Mouse (Mus musculus): ENCODE measurements around the gene Tmem63b.

Tmem63b gene

DNA sequence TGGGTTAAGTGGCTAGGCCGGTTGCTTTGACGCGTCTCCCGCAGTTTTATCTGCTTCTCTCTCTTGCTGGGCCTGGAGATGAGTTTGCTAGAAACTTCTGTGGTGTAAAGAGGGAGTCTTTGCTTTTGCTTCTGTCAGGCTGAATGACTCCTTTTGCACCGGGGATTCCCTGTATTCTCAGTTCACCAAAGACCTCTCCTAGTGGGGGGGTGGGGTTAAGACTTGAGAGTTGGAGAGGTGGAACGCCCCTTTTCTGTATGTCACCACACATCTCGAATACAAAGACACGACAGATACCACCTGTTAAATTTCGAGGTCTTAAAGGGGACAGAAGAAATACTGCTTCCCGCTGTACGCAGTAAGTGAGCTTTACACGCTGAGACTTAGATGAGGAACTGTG lies at the start of gene Tmem63b:
Tmem63b (minus strand) TSS at position 190 of the 400 bp plus-strand sequence.
- no peak for DNase-seq (ENCODE audit: low read depth)

DNA sequence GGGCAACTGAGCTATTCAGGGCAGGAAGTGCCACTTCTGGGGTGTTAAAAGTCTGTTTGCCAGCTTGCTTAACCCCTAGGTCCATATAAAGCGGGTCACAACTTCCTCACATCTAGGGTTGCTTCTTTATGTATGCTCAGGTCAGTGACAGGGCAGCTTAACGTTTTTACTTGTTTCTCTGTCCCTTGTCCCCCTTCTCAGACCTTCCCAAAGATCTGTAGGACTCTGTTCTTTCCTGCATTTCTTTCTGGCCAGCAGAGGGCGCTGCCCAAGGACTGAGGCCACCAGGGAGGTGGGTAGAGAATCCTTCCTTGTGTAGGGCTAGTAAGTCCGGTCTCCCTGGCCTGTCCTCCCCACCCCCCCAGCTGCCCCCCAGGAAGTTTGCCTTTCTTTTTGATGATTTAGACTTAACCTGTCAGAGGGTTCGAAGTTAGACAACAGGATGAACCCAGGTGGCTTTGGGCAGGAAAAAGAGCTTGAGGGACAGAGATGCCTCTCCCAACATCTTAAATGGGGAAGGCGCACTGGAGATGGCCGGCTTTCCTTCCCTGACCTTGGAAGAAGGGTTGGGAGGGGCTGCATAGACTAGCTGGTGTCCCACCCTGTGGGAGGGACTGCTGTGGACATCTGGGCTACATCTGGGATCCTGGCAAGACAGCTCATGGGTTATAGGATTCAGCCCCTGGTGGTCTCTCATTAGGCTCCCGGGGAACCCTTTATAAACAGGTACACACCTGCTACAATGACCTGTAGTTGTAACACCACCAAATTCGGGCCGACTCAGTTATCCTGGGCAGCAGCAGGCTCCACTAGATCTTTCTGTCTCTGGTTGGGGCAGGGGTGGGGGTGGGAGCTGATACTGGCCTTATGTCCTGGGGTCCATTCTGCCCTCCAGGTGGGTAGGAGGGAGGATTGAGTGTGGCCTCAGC lies 48.9 kb upstream of the Tmem63b start:
- no peak for DNase-seq (ENCODE audit: low read depth)

DNA sequence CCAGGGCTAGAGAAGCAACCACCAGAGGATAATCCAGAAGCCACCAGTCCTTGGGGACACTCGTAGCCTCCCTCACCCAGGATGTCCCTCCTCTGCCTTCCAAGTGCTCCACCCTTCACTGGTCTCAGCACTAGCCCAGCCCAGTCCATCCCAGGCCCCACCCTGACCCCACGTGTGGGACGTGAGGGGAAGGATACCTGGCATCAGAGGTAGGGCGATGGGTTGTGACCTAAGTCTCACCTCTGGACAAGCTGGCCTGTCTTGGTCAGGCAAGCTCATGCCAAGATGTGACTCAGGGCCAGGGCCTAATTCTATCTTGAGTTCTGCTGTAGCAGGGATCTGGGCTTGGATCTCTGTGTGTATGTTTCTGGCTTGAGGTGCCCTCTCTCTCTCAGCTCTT lies 48.2 kb upstream of the Tmem63b start:
- no peak for DNase-seq (ENCODE audit: low read depth)

DNA sequence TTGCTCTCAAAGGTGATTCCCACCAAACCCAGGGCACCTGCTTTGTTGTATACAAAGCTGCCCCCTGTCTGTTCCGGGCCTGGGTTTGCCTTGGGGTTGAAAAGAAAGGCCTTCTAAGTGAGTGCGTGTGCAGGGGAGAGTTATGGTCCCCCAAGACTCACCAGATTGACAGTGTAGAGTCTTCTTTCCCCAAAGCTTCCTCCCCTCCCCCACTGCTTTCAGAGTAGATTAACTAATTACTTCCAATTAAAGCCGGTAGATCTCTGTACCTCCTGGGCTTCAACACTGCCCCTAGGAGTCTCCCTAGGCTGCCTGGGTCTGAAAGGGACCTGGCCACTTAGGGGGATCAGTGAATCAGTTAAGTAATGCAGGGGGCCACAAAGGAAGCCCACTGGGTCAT lies 47.6 kb upstream of the Tmem63b start:
- DNase-seq (ENCODE audit: low read depth): no peak

DNA sequence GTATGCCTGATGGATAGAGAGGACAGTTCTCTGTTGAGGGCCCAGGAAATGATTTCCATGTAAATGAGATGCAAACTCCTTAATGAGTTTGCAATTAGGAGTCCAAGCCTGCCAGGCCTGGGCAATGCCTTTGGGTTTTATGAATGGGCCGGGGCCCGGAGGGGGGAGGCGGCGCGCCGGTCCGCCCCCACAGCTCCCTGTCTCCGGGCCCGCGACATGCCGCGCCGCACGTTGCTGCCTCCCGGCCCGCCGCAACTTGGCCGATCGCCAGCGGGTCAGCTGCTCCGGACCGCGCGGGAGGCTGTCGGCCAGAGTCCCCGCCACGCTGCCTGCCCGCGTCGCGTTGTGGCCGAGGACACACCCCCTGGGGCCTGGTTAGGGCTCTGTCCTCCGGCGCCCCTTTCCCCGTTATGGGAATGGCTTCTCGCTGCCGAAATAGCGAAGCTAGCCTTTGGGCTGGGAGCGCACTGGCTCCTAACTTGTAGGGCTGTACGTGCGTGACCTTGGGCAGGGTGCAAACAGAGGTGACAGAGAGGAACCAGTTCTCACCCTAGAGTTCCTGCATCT lies 47.1 kb upstream of the Tmem63b start, which contains the start of gene 1600014C23Rik:
1600014C23Rik (minus strand) TSS at position 110 of the 567 bp plus-strand sequence.
- DNase-seq (ENCODE audit: low read depth): no peak

DNA sequence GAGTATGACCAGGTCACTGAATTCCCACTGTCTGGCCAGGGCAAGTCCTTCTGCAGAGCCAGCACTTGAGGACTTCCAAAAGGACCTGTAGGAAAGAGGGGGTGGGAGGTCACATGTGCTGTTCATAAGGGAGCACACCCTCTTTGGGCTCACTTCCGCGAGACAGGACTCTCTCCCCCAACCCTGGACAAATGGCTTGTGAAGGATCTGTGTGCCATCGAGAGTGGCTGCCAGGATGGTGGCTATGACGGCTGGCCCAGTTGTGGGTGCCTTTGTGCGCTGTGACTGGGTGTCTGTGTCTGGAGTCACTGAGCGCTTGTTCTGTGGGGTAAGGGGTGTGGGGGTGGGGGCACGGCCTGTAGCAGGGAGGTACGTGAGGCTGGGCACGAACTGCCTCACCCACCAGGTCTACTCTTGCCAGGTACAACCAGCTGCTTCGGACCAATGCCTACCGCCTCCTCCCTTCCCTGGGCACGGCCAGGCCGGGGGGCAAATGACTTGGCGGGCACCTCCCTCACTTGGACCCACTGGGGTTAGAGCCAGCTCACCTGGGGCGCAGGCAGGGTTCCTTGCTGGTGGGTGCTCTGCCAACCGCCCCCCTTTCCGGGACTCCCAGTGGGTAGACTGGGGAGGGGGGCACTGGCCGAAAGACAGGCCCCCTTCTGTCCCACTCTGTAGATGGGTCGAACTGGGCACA lies 46.5 kb upstream of the Tmem63b start:
- no peak for DNase-seq (ENCODE audit: low read depth)

DNA sequence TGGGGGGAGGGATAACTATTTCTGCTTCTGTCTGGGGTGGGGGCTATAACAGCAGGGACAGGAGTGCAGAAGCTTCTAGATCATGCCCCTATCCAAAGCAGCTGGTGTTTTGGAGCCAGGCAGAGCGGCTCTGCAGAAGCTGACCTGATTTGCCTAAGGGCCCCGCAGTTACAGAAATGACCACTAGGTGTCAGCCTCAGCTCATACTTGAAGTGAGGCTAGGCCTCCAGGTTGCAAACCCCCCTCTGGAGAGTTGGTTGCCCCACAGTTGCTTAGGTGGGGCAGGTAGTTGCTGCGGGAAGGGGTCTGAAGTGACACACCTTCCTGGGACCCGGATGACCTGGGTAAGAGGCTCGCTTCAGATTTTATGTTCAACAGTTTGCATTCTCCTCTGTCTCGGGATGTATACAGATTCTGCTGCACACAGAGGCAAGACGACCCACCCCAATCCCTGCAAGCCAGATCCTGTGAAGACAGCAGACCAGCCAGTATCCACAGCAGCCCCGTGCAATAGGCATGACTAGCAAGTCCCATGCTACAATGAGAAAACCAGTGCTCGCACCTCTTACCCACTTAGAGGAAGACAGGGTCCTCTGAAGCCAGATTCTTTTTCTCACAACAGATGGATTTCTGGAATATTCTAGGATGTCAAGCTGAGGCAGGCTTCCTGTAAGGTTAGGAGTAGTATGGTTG lies 44.6 kb upstream of the Tmem63b start:
- no peak for DNase-seq (ENCODE audit: low read depth)

DNA sequence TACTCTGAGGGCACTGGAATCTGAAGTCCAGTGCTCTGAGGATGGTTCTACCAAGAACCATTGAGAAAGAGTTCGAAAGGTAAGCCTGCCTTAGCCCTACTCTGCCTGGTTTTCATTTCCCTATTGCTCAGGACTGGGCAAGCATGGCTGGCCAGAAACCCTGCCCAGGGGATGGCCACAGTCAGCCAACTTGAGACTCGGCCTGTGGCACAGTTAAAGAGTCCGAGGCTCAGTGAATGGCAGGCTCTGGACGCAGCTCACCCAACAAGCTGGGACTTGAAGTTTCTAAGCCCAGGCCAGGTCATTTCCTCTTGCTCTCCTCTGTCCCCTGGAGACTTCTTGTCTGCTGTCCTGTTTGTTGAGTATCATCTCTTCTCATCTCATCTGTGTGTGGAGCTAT lies 44.0 kb upstream of the Tmem63b start:
- no peak for DNase-seq (ENCODE audit: low read depth)

DNA sequence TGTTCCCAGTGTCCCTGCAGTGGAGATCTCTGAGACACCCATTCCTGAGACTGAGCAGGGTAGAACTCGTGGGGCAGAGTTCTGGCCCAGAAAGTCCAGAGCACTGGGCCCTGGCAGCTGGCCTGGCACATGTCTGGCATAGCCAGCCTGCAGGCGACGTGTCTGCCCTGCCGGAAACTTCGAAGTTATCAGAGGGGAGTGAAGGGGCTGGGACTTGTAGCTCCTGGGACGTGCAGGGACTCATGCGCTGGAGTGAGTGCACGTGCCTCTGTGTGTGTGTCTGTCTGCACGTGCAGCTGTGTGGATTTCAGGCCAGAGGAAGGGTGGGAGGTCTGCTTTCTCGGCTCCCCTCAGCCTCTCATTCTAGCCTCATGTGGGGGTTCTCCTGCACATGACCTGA lies 42.7 kb upstream of the Tmem63b start:
- DNase-seq (ENCODE audit: low read depth): no peak

DNA sequence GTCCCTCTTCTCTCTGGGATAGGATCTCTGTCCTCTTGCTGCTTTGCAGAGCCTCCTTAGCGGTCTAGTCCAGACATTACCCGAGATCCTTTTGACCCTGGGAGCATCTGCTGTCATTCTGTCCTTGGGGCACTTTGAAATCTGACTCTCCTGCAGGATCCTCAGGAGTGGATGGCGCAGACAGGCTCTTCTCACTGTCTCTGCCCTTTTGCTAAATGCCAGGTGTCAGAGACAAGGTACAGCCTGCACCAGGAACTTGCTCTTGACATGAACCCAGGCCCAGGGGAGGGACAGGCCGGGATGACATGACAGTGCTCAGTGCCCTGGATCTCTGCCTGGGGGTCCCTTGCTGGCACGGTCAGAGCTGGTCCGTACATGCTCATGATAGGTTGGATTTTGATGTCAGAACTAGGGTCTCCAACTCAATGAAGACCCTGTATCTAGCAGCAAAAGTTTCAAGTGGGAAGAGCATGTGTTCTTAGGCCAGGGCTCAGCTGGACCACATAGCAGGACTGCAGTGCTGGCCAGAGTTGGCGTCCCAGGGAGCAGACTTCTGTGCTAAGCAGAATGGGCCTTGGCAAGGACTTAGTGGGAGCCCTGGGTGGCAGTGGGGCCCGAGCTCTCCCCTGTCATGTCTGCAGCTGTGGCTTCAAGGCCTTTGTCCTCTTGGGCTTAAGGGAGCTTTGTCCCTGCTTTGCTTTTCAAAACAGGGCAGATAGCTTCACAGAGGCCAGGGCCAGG lies 41.4 kb upstream of the Tmem63b start:
- no peak for DNase-seq (ENCODE audit: low read depth)

DNA sequence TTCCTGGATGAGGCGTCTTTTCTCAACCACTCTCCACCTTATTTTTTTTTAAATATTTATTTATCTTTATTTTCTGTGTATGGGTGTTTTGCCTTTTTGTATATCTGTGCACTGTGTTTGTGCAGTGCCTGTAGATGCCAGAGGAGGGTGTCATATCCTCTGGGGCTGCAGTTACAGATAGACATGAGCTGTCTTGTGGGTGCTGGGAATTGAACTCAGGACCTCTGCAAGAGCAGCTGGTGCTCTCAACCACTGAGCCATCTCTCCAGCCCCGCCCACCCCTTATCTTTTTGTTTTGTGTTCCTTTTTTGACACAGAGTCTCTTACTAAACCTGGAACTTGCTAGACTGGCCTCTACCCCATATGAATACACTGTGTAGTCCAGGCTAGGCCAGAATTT lies 40.8 kb upstream of the Tmem63b start:
- DNase-seq (ENCODE audit: low read depth): no peak

DNA sequence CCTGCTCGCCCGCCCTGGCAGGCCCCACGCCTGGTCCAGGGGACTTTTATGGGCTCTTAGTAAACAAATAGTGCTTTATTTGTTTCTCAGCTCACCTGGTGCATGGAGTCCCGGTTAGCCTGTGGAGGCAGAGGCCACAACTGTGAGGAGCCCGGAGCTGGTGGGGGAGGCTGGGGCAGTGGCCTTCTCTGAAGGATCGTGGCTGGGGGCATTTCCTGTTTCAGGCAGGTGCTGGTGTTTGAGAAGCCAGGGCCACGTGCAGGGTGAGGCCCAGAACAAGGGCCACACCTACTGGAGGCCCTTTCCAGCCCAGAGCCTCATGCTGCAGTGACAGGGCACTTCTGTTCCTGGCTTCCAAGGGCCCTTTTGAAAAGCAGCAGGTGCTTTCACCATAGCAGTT lies 39.5 kb upstream of the Tmem63b start:
- DNase-seq (ENCODE audit: low read depth): no peak

DNA sequence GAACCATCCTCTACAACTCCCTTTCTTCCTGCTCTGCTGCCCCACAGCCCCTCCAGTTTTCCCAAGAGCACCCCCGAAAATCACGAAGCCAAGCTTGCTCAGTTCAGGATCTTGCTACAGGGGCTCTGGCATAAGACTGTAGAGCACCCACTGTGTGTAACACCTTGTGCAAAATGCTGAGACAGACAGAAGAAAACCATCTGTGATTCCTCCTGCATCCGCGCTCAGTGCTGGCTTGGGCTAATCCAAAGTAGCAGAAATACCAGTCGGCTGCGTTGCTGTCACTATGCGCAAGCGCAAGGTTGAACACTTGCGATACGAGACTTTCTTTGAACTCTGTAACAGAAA lies 37.8 kb upstream of the Tmem63b start:
- DNase-seq (ENCODE audit: low read depth): no peak

DNA sequence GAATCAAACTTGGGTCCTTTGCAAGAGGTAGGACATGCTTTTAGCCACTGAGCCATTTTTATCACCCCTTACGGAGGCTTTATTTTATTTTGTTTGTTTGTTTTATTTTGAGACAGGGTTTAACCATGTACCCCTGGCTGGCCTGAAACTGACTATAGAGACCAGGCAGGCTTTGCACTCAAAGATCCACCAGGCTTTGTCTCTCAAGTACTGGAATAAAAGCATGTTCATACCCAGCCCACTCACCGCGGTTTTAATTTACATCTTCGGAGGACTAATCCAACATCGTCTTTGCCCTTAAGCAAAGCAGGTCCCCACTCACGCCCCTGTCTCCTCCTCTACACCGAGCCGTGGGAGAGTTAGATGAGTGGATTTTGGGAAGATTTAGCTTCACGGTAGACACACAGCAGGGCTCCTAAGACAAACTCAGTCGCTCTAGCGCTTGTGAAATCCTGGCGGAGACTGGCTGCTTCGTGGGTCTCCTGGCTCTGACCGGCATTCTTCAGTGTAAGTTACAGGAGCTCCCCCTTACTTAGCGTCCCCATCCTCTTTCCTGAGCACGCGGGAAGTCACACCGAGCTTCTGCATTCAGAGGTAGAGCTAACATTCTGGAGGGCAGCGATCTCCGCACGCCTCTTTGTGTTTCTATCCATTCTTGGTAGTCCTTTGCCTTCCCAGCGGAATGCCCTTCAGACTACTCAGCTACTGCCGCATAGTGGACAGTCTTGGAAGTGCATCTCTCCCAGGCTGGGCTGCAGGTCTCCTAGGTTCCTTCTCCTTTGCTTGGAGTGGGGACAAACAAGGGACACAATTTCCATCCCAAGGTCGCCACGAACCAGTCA lies 37.2 kb upstream of the Tmem63b start:
- DNase-seq (ENCODE audit: low read depth): peak; percentile 68

DNA sequence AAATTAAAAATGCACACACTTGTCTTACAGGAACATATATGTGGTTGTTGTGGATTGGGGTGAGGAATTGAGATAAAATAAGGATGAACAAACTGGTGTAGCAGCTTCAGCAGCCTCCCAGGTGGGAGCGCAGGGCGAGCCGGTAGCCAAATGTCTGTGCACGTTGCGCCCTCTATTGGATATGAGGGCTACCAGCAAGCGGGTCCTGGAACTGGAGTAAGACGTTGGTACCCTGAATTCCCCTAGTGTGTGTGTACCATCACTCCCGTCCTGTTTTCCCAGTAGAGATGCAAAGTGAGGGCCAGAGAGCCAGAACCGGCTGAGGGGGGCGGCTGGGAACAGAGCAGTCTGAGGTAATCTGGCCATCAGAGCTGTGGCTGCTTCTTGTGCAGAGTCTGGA lies 31.6 kb upstream of the Tmem63b start:
- DNase-seq (ENCODE audit: low read depth): no peak

DNA sequence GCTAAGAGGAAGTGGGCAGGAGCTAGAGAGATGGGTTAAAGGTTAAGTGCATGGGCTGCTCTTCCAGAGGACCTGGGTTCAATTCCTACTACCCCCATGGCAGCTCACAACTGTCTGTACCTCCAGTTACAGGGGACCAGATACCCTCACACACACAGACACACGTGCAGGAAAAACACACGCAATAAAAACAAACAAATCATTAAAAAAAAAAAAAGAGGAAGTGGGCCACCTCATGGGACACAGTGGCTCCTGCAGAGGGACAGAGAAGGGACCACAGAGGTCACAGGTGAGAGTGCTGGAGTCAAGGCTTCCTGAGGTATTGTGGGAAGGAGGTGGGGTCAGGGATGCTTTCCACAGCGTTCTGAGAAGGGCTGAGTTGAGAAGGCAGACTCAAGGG lies 24.8 kb upstream of the Tmem63b start:
- DNase-seq (ENCODE audit: low read depth): no peak

DNA sequence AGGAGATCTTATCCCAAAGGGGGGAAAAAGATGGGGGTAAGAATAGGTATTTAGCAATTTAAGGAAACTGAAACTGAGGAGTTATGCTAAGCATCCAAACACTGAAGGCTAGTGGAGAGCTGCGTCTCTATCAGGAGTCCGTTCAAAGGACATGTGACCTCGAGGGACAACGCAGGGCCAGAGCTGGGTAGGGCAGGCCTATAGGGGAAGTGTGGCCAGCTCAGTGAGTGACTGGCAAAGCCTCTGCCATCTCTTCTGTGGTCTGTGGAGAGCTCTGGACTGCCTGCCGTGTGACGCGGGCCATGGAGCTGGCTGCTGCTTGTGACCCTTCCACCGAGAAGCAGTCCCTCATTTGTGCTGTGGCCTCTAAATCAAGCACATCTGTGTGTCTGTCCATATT lies 23.7 kb upstream of the Tmem63b start:
- DNase-seq (ENCODE audit: low read depth): no peak

DNA sequence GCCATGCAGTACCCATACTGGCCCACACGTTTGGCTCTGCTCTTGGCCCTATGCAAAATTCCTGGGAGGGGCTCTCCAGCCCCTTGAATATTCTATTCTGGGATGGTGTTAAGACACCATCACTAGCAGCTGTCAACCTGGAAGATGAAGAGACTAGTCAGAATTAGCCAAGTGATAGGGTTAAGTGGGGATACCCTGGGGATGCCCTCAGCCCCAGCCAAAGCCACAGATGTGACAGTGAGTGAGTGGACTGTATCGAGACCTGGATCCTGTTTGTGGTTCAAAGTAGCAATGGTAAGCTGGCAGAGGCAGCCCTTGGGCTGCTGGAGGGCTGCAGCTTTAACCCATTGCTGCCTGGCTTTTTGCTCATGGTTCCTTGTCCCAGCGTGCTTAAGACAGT lies 23.1 kb upstream of the Tmem63b start:
- no peak for DNase-seq (ENCODE audit: low read depth)

DNA sequence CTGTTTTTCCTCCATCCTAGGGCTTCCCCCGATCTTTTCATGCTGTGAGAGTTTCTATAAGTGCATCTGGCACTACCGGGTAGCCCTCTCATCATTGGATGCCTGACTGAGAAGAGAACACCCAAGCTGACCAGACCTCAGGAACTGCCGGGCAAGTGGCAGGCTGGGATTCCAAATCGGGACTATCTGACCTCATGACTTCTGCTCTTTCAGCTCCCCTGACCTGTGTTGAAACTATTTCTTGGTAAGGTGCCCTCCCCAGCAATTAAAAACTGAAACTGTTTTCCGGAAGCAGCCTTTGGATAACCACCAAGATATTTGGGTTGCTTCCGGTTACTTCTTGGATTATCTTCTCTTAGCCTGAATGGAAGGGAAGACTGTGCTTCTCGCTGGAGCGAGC lies 21.5 kb upstream of the Tmem63b start:
- no peak for DNase-seq (ENCODE audit: low read depth)

DNA sequence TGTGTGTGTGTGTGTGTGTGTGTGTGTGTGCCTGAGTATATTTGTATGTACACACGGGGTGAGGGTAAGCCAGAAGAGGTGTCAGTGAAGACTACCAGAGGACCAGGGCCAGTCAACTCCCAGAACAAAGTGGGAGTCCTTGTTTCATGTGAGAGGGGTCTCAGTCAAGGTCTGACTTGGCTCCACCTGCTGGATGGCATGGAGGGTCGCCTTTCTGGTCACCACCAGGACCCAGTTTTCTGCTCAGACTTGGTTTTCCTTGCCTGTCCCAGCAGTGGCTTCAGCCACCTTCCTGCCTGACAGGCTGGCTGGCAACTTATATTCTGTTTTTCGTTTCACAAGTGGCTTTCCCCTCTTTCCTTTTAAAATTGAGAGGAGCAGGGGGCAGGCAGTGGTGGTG lies 20.7 kb upstream of the Tmem63b start:
- no peak for DNase-seq (ENCODE audit: low read depth)

DNA sequence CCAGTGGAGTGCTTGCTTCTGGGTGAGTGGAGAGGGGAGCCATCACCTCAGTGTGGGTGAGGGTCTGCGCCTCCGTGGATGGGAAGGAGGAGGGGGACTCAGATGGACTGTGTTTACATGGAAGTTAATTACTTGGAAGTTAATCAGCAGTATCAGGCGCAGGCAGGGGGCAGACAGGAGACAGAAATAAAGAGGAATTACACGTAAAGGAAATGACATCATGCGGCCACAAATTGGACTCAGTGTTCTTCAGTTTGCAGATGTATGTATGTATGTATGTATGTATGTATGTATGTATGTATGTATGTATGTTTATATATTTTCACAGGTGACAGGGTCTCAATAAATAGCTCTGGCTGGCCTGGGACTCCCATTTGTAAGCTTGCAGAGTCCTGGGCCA lies 20.1 kb upstream of the Tmem63b start:
- no peak for DNase-seq (ENCODE audit: low read depth)

Measured in fibroblast of lung, adult 2 months (primary cell).